Mouse (Mus musculus) limb, embryonic 11.5 days (tissue): ENCODE data around the gene Il1rl1. TPM values are rescaled to one million over a fixed set of nuclear protein-coding genes. Genes with fewer than 3 reads are reported as not detected.

ENCODE experiments used
- ATAC-seq: fragments of 200-750 bp; cut with Nextera tagmentation; 2 replicates; pipeline ENCODE4 v1.8.0; 2017; ENCODE audit warnings: low read depth; ENCODE audit not compliant: insufficient number of reproducible peaks, low FRiP score, low TSS enrichment
- DNase-seq: peaks from one replicate; pipeline ENCODE4 v3.0.0-alpha.2; 2015; ENCODE audit warnings: low spot score
- H3K27ac ChIP-seq: fragments of 300-500 bp; sonication (generic); replicated peaks from 2 replicates; pipeline ENCODE4 v1.5.1; 2014; ENCODE audit warnings: low read depth, mild to moderate bottlenecking, low read length
- H3K27me3 ChIP-seq: fragments of 300-500 bp; sonication (generic); 2 replicates; pipeline ENCODE4 v1.6.1; 2014; ENCODE audit warnings: mild to moderate bottlenecking, low read length, mixed read lengths; ENCODE audit not compliant: control insufficient read depth, insufficient read depth
- H3K36me3 ChIP-seq: fragments of 300-500 bp; sonication (generic); 2 replicates; pipeline ENCODE4 v1.6.1; 2014; ENCODE audit warnings: mild to moderate bottlenecking, low read length, moderate library complexity, mixed read lengths; ENCODE audit not compliant: control insufficient read depth, insufficient read depth
- H3K4me1 ChIP-seq: fragments of 300-500 bp; sonication (generic); 2 replicates; pipeline ENCODE4 v1.6.1; 2014; ENCODE audit warnings: low read length, mixed read lengths; ENCODE audit not compliant: control insufficient read depth, insufficient read depth
- H3K4me2 ChIP-seq: fragments of 300-500 bp; sonication (generic); 2 replicates; pipeline ENCODE4 v1.6.1; 2014; ENCODE audit warnings: low read depth, mild to moderate bottlenecking, moderate library complexity; ENCODE audit not compliant: severe bottlenecking
- H3K4me3 ChIP-seq: fragments of 300-500 bp; sonication (generic); 2 replicates; pipeline ENCODE4 v1.5.1; 2014; ENCODE audit warnings: low read depth, low read length
- H3K9ac ChIP-seq: fragments of 300-500 bp; sonication (generic); 2 replicates; pipeline ENCODE4 v1.6.1; 2014; ENCODE audit warnings: mild to moderate bottlenecking, low read length
- H3K9me3 ChIP-seq: fragments of 300-500 bp; sonication (generic); 2 replicates; pipeline ENCODE4 v1.6.1; 2016; ENCODE audit warnings: low read length; ENCODE audit not compliant: control insufficient read depth
- WGBS: fragments of 180-500 bp; shearing (Covaris S2); extraction: QIAGEN DNeasy Blood & Tissue Kit; methylation state at CpG from one replicate; pipeline ENCODE4 v1.1.7; 2014; 5-methylcytosine and 5-hydroxymethylcytosine counted together
- polyA plus RNA-seq: library from polyadenylated mRNA; unstranded; fragments of >200 nt; fragmentation: Nextera tagmentation; extraction: Ambion mirVana; gene quantifications from 2 replicates; pipeline ENCODE4 v1.2.1, GENCODE M21; 2014

Il1rl1 gene
- polyA plus RNA-seq, 1 experiment from 2014 or later, result 0.12 TPM

- Histone ChIP-seq H3K4me3 (no peak within 1 kb of the TSS), H3K27ac (no peak within 1 kb of the TSS), H3K4me2 (no peak within 1 kb of the TSS), H3K9me3 (no peaks in the 10 kb centered on the region), H3K36me3 (no peaks in the 10 kb centered on the region), H3K27me3 (no peaks in the 10 kb centered on the region), H3K9ac (no peak within 1 kb of the TSS), H3K4me1 (no peaks in the 10 kb centered on the region)
- DNase-seq (no peak), ATAC-seq (no peak)
- 47% methylated on average over 20 of the region's 20 CpGs for WGBS
Measured at GRCm38 (mm10) chr1:40465477-40466430, 36.4 kb downstream of the Il1rl1 start, which contains the start of gene Il18r1. TSS of gene Il18r1 (plus strand) at chr1:40465552.

GRCm38 (mm10) chr1:40467306-40467705 lies 37.9 kb downstream of the Il1rl1 start:
- 92% methylated on average over 4 of the region's 4 CpGs for WGBS
- Histone ChIP-seq H3K4me2 (no peak overlapping the region), H3K27ac (no peak overlapping the region), H3K36me3 (no peaks in the 10 kb centered on the region), H3K9me3 (no peaks in the 10 kb centered on the region), H3K9ac (no peak overlapping the region), H3K27me3 (no peaks in the 10 kb centered on the region), H3K4me3 (no peak overlapping the region), H3K4me1 (no peaks in the 10 kb centered on the region)
- ATAC-seq (no peak), DNase-seq (no peak)

GRCm38 (mm10) chr1:40468805-40469204 lies 39.4 kb downstream of the Il1rl1 start:
- DNase-seq (no peak), ATAC-seq (no peak)
- H3K36me3 ChIP-seq, result no peaks in the 10 kb centered on the region
- no peak overlapping the region for H3K4me2 ChIP-seq
- no peaks in the 10 kb centered on the region for H3K27me3 ChIP-seq
- no peak overlapping the region for H3K27ac ChIP-seq
- H3K4me1 ChIP-seq, result no peaks in the 10 kb centered on the region
- H3K9ac ChIP-seq, result no peak overlapping the region
- no peaks in the 10 kb centered on the region for H3K9me3 ChIP-seq
- 88% methylated on average over 2 of the region's 2 CpGs for WGBS
- H3K4me3 ChIP-seq, result no peak overlapping the region

GRCm38 (mm10) chr1:40469900-40470299 lies 40.5 kb downstream of the Il1rl1 start:
- Histone ChIP-seq H3K27me3 (no peaks in the 10 kb centered on the region), H3K27ac (no peak overlapping the region), H3K9ac (no peak overlapping the region), H3K4me1 (no peaks in the 10 kb centered on the region), H3K4me3 (no peak overlapping the region), H3K36me3 (no peaks in the 10 kb centered on the region), H3K4me2 (no peak overlapping the region), H3K9me3 (no peaks in the 10 kb centered on the region)
- WGBS, result 93% methylated on average over 12 of the region's 12 CpGs
- ATAC-seq (no peak), DNase-seq (no peak)

GRCm38 (mm10) chr1:40472401-40472800 lies 43.0 kb downstream of the Il1rl1 start:
- 88% methylated on average over 1 of the region's 1 CpGs for WGBS
- Histone ChIP-seq H3K4me2 (no peak overlapping the region), H3K9me3 (no peaks in the 10 kb centered on the region), H3K4me3 (no peak overlapping the region), H3K4me1 (no peaks in the 10 kb centered on the region), H3K27ac (no peak overlapping the region), H3K27me3 (no peaks in the 10 kb centered on the region), H3K36me3 (no peaks in the 10 kb centered on the region), H3K9ac (no peak overlapping the region)
- ATAC-seq (no peak), DNase-seq (no peak)

- no peaks in the 10 kb centered on the region for H3K9me3 ChIP-seq
- DNase-seq, result no peak
- no peaks in the 10 kb centered on the region for H3K36me3 ChIP-seq
- no peak overlapping the region for H3K27ac ChIP-seq
- H3K9ac ChIP-seq, result no peak overlapping the region
- no peak for ATAC-seq
- WGBS, result 87% methylated on average over 4 of the region's 4 CpGs
- no peaks in the 10 kb centered on the region for H3K27me3 ChIP-seq
- no peaks in the 10 kb centered on the region for H3K4me1 ChIP-seq
- H3K4me3 ChIP-seq, result no peak overlapping the region
- H3K4me2 ChIP-seq, result no peak overlapping the region
Measured at GRCm38 (mm10) chr1:40473640-40474039, 44.3 kb downstream of the Il1rl1 start.

GRCm38 (mm10) chr1:40474336-40474735 lies 45.0 kb downstream of the Il1rl1 start:
- Histone ChIP-seq H3K27me3 (no peaks in the 10 kb centered on the region), H3K4me2 (no peak overlapping the region), H3K27ac (no peak overlapping the region), H3K9ac (no peak overlapping the region), H3K9me3 (no peaks in the 10 kb centered on the region), H3K4me1 (no peaks in the 10 kb centered on the region), H3K36me3 (no peaks in the 10 kb centered on the region), H3K4me3 (no peak overlapping the region)
- DNase-seq (no peak), ATAC-seq (no peak)
- WGBS, result 86% methylated on average over 5 of the region's 5 CpGs

GRCm38 (mm10) chr1:40475697-40476096 lies 46.3 kb downstream of the Il1rl1 start:
- Histone ChIP-seq H3K9me3 (no peaks in the 10 kb centered on the region), H3K36me3 (no peaks in the 10 kb centered on the region), H3K4me3 (no peak overlapping the region), H3K27ac (no peak overlapping the region), H3K4me1 (no peaks in the 10 kb centered on the region), H3K9ac (no peak overlapping the region), H3K27me3 (no peaks in the 10 kb centered on the region), H3K4me2 (no peak overlapping the region)
- ATAC-seq (no peak), DNase-seq (no peak)
- WGBS, result 71% methylated on average over 3 of the region's 3 CpGs
